Mouse (Mus musculus) liver, postnatal 0 days (tissue): ENCODE measurements at regions not wholly inside any gene's neighbourhood (a gene's known extent, or its start where the extent isn't known, plus 50 kb on each side); places are given as distances from the start of the nearest gene placed in this dataset.

ENCODE experiments used
- CTCF ChIP-seq: sonication (generic); IDR thresholded peaks from 2 replicates; pipeline ENCODE4 v1.5.1; 2016; ENCODE audit warnings: antibody characterized with exemption, low read depth
- EP300 ChIP-seq: IDR thresholded peaks from 2 replicates; pipeline ENCODE4 v1.6.1; 2016; ENCODE audit warnings: antibody characterized with exemption, low read depth, mild to moderate bottlenecking

DNA sequence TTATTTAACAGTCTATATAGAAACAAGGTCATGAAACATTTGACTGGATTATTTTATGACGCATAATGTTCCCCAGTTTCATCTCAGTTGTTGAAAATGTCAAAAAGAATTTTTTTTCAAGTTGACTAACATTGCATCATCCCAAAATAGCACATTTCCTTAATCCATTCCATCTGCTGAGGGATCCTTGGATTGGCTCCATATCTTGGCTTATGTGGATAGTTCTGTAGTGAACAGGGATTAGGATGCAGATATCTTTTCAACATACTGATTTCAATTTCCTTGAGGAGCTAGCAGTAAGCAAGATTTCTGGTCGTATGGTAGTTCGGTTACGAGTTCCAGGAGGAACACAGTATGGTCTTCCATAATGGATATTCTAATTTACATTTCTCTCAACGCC, 161.6 kb downstream of the Twistnb start:
- TF ChIP-seq CTCF (no peak), EP300 (no peak)
